Mouse (Mus musculus) limb, embryonic 14.5 days (tissue): Measurements from ENCODE around the gene Hsd17b11. TPM values are rescaled to one million over a fixed set of nuclear protein-coding genes. Genes with fewer than 3 reads are reported as not detected.
A peak's percentile ranks its signal among the peaks of the same experiment; 100 is the strongest.

Experiments used
- ATAC-seq: fragments of 200-750 bp; cut with Nextera tagmentation; 2 replicates; pipeline ENCODE4 v1.8.0; 2017; ENCODE audit warnings: low read depth, moderate number of reproducible peaks, moderate TSS enrichment; ENCODE audit not compliant: low FRiP score
- DNase-seq: peaks from one replicate; pipeline ENCODE4 v3.0.0-alpha.2; 2015; ENCODE audit warnings: low spot score
- H3K27ac ChIP-seq: fragments of 300-500 bp; sonication (generic); replicated peaks from 2 replicates; pipeline ENCODE4 v1.5.1; 2014; ENCODE audit warnings: low read depth, mild to moderate bottlenecking, low read length, moderate library complexity, mixed read lengths
- H3K27me3 ChIP-seq: fragments of 300-500 bp; sonication (generic); 2 replicates; pipeline ENCODE4 v1.6.1; 2014; ENCODE audit warnings: low read length, mixed read lengths; ENCODE audit not compliant: control insufficient read depth, insufficient read depth
- H3K36me3 ChIP-seq: fragments of 300-500 bp; sonication (generic); 2 replicates; pipeline ENCODE4 v1.6.1; 2014; ENCODE audit warnings: mild to moderate bottlenecking, low read length, moderate library complexity, mixed read lengths; ENCODE audit not compliant: control insufficient read depth, insufficient read depth
- H3K4me1 ChIP-seq: fragments of 300-500 bp; sonication (generic); 2 replicates; pipeline ENCODE4 v1.6.1; 2014; ENCODE audit warnings: antibody characterized with exemption, low read length, mixed read lengths; ENCODE audit not compliant: control insufficient read depth, insufficient read depth
- H3K4me2 ChIP-seq: fragments of 300-500 bp; sonication (generic); replicated peaks from 2 replicates; pipeline ENCODE4 v1.6.1; 2014; ENCODE audit warnings: low read depth, mild to moderate bottlenecking, low read length, moderate library complexity; ENCODE audit not compliant: severe bottlenecking
- H3K4me3 ChIP-seq: fragments of 300-500 bp; sonication (generic); replicated peaks from 2 replicates; pipeline ENCODE4 v1.5.1; 2014; ENCODE audit warnings: low read length
- H3K9ac ChIP-seq: fragments of 300-500 bp; sonication (generic); 2 replicates; pipeline ENCODE4 v1.6.1; 2014; ENCODE audit warnings: mild to moderate bottlenecking, low read depth, low read length, moderate library complexity; ENCODE audit not compliant: severe bottlenecking
- H3K9me3 ChIP-seq: fragments of 300-500 bp; sonication (generic); 2 replicates; pipeline ENCODE4 v1.6.1; 2016; ENCODE audit warnings: low read length; ENCODE audit not compliant: control insufficient read depth
- POLR2A ChIP-seq: fragments of 200-500 bp; IDR thresholded peaks from 2 replicates; pipeline ENCODE4 v1.8.0; 2012; ENCODE audit warnings: inconsistent platforms, mild to moderate bottlenecking, moderate library complexity, borderline replicate concordance; ENCODE audit not compliant: insufficient read depth, insufficient read length; ENCODE audit errors: extremely low read depth
- WGBS: fragments of 180-500 bp; shearing (Covaris S2); extraction: QIAGEN DNeasy Blood & Tissue Kit; methylation state at CpG from one replicate; pipeline ENCODE4 v1.1.7; 2014; 5-methylcytosine and 5-hydroxymethylcytosine counted together
- polyA plus RNA-seq, 2 experiments: library from polyadenylated mRNA; depleted of rRNA in 1 of 2; stranded (reverse) in 1 of 2; unstranded in 1 of 2; fragments of >200 nt; fragmentation: Nextera tagmentation in 1 of 2; extraction: Ambion mirVana in 1 of 2; gene quantifications; 2 replicates each; pipeline versions ENCODE4 v1.2.1 to v1.2.3; 2012 to 2014

The Hsd17b11 gene
- polyA plus RNA-seq, 2 experiments, result 3.5 to 16.2 TPM

GRCm38 (mm10) chr5:103977907-103978570 lies 43.7 kb downstream of the Hsd17b11 start:
- no peak for TF ChIP-seq POLR2A
- Histone ChIP-seq H3K9me3 (no peaks in the 10 kb centered on the region), H3K4me1 (no peaks in the 10 kb centered on the region), H3K9ac (no peak overlapping the region), H3K27me3 (no peaks in the 10 kb centered on the region), H3K4me2 (no peak overlapping the region), H3K4me3 (no peak overlapping the region), H3K27ac (no peak overlapping the region), H3K36me3 (no peaks in the 10 kb centered on the region)
- no peak for DNase-seq
- ATAC-seq, result no peak
- WGBS, result 84% methylated on average over 7 of the region's 7 CpGs

- Histone ChIP-seq H3K36me3 (no peaks in the 10 kb centered on the region), H3K27ac (no peak within 1 kb of the TSS), H3K4me3 (no peak within 1 kb of the TSS), H3K4me2 (no peak within 1 kb of the TSS), H3K27me3 (no peaks in the 10 kb centered on the region), H3K9me3 (no peaks in the 10 kb centered on the region), H3K4me1 (no peaks in the 10 kb centered on the region), H3K9ac (no peak within 1 kb of the TSS)
- TF ChIP-seq POLR2A, result no peak
- DNase-seq, result no peak
- 83% methylated on average over 4 of the region's 4 CpGs for WGBS
- no peak for ATAC-seq
Observed at GRCm38 (mm10) chr5:103977297-103977696, 44.4 kb downstream of the Hsd17b11 start, which contains the start of gene Hsd17b13. Gene Hsd17b13, minus strand, starts transcription at chr5:103977410.

GRCm38 (mm10) chr5:103975736-103976135 lies 46.0 kb downstream of the Hsd17b11 start:
- 78% methylated on average over 7 of the region's 7 CpGs for WGBS
- Histone ChIP-seq H3K4me2 (no peak overlapping the region), H3K4me3 (no peak overlapping the region), H3K36me3 (no peaks in the 10 kb centered on the region), H3K4me1 (no peaks in the 10 kb centered on the region), H3K9ac (no peak overlapping the region), H3K9me3 (no peaks in the 10 kb centered on the region), H3K27ac (no peak overlapping the region), H3K27me3 (no peaks in the 10 kb centered on the region)
- no peak for DNase-seq
- TF ChIP-seq POLR2A, result no peak
- ATAC-seq, result no peak

GRCm38 (mm10) chr5:103972801-103973200 lies 48.9 kb downstream of the Hsd17b11 start:
- no peak for TF ChIP-seq POLR2A
- no peak overlapping the region for H3K4me2 ChIP-seq

GRCm38 (mm10) chr5:103972379-103972778 lies 49.3 kb downstream of the Hsd17b11 start:
- no peak for ATAC-seq
- DNase-seq, result no peak
- Histone ChIP-seq H3K9ac (no peak overlapping the region), H3K27me3 (no peaks in the 10 kb centered on the region), H3K4me3 (0 out of 2 replicates have a peak overlapping the region, but pooled peaks have one; percentile 7), H3K4me2 (peak overlapping the region; percentile 25; the same call in 1 of the 2 replicates), H3K36me3 (no peaks in the 10 kb centered on the region), H3K27ac (no peak overlapping the region), H3K4me1 (0 out of 2 replicates have a peak, but pooled peaks cover 5% of the 10 kb centered on the region), H3K9me3 (no peaks in the 10 kb centered on the region)
- WGBS, result 47% methylated on average over 19 of the region's 19 CpGs
- TF ChIP-seq POLR2A, result no peak

More at GRCm38 (mm10) chr5:103972801-103973200, 48.9 kb downstream of the Hsd17b11 start:
- Histone ChIP-seq H3K9me3 (no peaks in the 10 kb centered on the region), H3K27ac (no peak overlapping the region), H3K9ac (no peak overlapping the region), H3K27me3 (no peaks in the 10 kb centered on the region), H3K4me3 (no peak overlapping the region), H3K4me1 (0 out of 2 replicates have a peak, but pooled peaks cover 5% of the 10 kb centered on the region), H3K36me3 (no peaks in the 10 kb centered on the region)
- no peak for DNase-seq
- WGBS, result 78% methylated on average over 13 of the region's 13 CpGs
- ATAC-seq, result no peak
